Mouse (Mus musculus) cerebellum, postnatal 36 days (tissue): ENCODE data around the gene Rbfox3.
A peak's percentile ranks its signal among the peaks of the same experiment; 100 is the strongest.

Experiments
- DNase-seq, 2 experiments: peaks; one replicate each; pipeline ENCODE4 v3.0.0; 2021 to 2022; ENCODE audit warnings: mixed read lengths in 2 of 2

Rbfox3 gene

DNA sequence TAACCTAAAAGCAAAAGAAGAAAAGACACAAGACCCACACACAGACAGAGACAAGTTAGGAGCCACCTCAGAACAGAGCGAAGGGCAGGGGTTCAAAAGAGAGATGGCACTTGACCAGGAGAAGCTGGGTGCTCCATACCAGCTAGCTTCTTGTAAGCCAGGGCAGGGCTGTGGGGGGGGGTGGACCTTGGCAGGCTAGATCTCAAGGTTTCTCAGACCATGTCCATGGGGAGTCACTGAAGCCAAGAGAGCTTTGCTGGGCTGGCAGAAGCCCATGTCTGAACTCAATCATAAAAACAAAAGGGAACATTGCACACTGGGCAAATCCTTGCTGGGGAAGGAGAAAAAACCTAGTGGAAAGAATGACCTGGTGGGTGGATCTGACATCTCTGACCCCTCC, 327.4 kb downstream of the Rbfox3 start:
- peak; percentile 35 to 38 for DNase-seq

DNA sequence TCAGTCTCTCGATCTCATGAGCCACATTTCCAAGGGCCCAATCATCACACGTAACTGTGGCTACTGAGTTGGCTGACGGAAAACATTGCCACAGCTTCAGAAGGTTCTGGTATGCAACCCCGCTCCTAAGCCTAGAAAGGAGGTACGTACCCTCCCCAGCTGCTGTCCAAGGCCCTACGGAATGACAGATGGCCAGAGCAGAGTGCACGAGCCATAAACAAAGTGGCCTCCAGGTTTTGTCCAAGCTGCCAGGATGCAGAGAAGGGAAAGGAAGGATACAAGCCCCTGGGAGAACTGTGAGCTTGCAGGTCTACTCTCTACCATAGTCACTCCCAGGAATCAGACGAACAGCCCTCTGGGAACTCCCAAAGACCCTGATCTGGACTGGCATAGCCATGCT, 327.8 kb downstream of the Rbfox3 start:
- DNase-seq, result no peak

DNA sequence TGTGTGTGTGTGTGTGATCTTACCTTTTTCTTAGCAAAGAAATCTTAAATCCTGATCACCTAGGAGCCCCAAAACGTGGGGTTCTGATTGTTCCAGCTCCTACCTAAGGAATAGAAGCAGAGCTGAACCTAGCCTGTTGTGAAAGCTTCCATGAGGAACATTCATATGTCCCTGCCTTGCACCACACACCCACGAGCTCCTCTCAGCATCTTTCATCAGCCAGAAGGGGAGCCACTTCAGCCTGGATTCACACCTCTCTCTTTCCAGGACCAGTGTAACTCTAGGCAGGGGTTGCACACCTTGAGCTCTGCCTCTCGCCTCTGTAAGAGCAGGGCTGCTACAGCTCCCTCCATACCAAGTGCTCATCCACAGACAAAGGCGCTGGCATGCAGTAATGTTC, 330.4 kb downstream of the Rbfox3 start:
- no peak for DNase-seq

DNA sequence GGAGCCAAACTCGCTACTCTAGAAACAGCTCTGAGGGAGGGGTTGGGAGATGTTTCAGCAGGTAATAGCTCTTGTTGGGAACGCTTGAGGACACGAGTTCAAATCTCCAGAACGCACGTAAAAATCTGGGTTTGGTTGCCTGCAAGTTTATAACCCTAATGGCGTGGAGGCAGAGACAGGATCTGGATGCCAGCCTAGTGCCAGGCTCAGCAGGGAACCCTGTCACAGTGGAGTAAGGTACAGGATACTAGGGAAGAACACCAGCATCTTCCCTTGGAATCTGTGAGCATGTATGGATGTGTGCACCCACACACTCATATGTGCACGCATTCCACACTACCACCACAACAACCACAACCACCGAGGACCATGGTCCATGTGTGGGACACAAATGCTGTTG, 331.8 kb downstream of the Rbfox3 start:
- peak; percentile 49 to 57 for DNase-seq

DNA sequence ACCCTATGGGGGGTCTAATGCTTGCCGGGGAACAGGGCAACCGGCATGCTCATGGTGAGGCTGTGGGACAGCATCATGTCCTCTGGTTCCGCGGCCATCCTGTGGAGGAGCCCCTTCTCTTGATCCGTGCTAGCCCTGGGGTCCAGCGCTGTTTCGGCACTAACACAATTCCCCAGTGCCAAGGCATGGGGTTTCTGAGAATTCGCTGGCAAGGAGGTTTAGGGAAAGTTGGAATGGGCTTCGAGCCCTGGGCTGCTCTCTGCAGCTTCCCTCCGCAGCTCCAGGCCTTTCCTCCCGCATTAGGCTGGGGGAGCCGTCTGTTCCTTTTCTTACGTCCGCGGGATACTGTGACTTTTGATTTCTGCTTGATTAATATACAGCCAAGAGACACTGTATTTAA, 334.1 kb downstream of the Rbfox3 start:
- DNase-seq, result no peak

DNA sequence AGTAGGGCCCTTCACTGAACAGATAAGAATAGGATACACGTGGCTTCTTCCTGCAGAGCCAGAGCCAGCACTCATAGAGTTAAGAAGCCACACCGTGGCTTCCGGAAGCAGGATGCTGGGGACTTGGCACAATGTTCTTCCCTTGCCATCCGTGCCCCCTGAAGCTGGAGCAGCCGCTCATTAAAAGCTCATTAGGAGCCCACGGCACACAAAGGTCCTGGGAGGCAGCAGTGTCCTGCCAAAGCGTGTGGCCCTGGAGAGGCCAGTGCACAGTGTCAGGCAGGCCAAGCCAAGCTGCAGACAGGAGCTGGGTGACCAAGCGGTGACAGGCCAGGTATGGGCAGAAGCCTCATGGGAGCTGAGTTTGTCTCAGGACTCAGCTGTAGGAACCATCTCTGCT, 334.8 kb downstream of the Rbfox3 start:
- peak; percentile 33 to 41 for DNase-seq

DNA sequence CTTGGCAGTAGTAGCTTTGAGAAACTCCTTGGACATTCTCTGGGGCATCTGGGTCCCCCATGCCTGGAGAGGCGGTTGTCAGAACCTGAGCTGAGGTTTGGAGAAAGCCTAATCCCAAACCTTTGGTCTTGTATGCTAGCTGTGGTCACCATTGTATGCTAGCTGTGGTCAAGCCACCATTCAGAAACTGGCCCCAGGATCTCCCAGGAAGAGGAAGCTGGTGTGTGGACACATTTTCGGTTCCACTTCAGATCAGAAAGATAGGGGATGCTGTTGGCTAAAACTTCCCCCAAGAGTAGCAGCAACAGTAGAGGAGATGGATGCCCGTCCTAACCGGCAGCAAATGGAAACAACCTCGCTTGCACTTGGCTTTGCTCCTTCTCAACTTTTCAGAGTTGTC, 337.0 kb downstream of the Rbfox3 start:
- no peak for DNase-seq

DNA sequence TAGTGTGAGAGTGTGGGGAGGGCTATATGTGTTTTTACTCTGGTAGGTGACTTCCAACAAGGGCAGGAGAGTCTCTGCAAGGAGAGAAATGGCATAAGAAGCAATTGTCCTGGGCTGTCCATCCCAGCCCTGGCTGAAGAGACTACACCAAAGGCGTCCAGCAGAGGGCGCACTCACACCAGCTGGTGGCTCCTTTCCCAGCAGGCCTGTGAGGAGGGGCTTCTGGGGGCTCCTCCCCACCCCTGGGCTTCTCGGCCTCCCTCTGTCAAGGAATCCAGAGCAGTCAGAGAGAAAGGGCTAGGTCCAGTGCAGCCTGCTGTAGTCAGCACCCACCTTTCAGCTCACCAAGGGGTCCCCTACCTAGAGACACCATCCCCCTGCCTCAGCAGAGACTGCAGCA, 337.8 kb downstream of the Rbfox3 start:
- DNase-seq, result peak; percentile 71 to 78

DNA sequence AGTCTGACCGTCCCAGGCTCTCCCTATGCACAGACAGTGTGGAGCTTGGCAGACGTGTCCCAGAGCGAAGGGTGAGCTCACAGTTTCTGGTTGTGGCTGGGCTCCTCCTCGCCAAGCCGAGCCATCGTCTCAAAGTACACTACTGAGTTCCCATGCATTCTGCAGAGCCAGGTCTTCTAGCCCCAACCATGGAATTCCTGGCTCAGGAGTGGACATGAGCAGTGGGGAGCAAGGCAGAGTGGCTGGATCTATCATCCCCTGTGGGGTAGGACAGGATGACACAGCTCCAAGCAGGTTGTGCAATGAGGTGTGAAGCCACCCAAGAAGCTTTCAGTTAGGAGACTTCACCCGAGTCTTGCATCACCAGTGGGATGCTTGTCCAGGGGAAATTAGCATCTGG, 338.4 kb downstream of the Rbfox3 start:
- peak; percentile 33 to 36 for DNase-seq

DNA sequence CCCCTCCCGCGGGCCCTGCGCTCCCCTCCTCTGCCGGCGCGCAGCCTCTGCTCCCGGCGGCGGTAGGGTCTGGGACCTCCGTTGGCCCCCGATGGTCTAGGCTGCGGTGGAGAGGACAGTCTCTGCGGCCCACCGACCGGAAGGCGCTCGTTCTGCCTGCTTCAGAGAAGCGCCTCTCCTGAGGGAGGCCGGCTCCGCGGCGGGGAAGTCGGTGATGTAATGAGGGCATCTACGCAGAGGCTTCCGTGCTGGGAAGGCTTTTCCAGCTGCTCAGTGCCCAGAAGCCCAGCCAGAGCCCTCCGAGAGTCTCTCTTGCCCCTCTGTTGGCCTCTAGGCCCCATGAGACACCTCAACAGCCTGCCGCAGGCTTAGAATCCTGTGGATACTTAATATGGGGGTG, 341.2 kb downstream of the Rbfox3 start:
- no peak for DNase-seq

DNA sequence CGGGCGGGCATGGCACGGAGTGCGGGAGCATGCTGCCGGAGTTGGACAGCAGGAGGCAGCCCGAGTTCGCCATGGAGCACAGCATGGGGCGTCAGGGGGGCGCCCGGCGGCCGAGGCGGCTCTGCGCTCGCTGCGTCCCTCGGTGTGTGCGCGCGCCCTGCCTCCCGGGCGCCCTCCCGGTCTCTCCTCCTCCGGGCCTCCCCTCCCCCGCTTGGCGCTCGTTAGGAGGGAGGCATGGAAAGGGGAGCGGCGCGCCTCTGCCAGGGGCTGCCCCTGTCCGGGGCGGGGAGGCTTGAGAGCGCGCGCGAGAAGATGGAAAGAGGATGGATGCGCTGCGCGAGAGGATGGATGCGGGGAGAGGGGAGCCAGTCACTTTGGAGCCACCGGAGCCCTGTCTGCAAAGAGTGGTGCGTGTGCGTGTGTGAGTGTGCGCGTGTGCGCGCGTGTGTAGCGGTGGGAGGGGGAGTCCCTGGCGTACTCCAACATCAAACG, 341.8 kb downstream of the Rbfox3 start:
- DNase-seq, result no peak

DNA sequence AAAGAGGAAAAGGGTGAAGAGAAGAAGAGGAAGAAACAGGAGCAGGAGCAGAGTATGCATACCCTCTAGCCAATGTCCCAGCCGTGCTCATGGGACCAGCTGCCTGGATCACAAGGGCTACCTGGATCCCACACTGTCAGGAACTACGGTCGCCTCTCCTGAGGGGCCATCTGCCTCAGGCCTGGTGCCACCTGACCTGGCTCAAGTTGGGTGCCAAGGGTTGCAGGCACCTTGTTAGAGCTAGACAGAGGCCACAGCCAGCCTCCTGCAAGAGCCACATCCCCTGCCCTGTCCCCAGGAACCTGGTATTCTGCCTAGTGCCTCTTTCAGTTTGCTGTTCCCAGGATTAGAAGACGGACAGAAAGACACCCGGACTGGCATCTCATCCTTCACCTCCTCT, 347.5 kb downstream of the Rbfox3 start:
- DNase-seq, result peak; percentile 45 to 63

DNA sequence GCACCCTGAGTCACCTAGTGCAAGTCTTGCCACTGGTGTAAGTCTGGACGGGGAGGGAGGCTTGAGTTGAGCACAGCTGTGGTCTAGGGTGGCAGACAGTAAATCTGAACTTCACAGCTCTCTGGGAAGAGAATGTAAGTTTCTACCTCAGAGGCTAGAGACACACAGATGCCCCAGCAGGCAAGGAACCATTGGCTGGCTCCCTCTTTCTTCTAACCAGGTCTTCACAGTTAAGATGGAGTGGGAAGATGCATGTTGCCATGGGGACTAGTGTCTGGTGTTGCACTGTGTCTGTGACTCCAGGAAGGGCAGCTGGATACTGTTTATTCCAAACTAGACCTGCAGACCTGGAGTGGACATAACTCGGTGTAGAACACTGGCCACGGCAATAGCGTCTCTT, 348.6 kb downstream of the Rbfox3 start:
- no peak for DNase-seq

DNA sequence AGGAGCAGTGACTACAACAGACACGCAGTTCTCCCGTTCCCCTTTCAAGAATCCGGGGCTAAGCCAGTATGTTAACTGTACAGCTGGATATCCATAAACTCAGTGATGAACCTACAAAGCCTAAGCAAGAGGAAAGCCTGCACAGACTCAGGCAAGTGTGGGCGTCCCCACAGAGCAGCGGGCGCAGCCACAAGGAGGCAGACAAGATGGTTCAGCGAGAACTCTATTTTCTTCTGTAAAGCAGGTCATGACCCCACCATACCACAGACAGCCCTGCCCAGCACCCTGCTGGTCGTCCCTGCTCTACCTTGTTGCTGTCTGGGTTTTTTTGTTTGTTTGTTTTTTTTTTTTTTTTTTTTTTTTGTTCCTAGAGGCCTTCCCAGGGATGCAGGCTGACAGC, 353.2 kb downstream of the Rbfox3 start:
- no peak for DNase-seq

DNA sequence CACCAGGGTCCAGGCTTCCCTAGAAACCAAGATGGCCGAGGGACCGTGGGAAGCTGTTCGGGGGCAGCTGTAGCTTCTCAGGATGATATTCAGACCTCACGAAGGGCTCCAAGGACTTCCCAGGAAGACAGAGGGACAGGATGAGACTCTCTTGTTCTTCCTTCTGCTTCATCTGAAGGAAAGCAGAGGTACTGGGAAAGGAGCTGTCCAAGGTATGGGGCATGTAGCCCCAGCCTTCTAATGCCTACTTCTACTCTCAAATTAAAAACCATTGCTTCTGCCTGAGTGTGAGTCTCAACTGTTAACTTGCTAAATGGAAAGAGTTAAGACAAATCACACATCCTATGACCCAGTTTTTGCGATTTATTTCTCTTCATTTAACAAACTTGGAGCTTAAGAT, 355.8 kb downstream of the Rbfox3 start:
- no peak for DNase-seq

DNA sequence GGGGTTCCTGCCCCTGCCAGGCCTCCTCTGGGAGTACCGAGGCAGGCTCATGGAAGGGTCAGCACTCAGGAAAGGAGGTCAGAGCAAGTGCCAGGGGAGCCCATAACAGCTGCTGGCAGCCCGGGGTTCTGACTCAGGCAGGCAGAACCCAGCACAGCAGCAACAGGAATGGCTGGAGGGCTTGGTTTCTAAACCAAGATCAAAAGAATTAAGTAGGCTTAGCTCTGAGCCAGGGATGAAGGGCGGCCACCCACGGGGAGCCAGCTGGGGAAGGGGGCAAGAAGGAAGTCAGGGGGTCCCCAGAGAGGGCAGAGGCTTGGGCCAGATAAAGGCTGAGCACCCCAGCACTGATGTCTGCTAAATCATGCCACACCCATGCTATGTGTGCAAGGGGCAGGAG, 356.9 kb downstream of the Rbfox3 start:
- DNase-seq, result no peak

DNA sequence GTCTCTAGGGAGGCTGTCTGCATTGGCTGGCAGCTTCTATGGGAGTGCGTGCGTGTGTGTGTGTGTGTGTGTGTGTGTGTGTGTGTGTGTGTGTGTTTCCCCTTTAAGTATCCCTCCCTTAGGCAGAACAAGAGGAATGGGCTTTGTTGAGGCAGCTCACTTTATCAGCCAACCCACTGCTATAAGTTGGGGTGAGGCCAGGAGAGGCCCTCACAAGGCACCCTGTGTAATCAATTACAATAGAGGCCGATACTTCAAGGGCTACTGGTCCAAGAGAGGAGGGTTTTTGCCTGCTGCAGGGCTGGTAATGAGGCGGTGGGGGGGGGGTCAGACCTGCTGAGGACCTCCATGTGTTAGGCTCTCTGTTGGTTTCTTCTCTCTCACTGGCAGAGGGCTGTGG, 357.5 kb downstream of the Rbfox3 start:
- DNase-seq, result no peak

DNA sequence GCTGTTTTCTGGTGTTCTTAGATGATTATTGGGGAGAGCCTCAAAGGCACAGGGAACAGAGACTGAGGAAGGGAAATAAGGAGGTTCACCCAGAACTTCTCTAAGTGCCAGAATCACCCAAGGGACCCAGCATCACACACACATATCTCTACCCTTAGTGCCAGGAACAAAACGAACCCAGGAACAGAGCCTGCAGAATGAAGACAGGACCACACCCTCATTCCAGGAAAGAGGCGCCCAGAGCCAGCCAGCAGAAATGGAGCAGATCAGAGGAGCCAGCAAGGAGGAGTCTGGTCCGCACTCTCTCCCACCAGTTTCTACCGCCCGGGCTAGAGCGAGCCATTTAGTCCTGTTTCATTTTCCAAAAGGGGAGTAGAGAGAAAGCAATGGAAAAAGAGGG, 358.4 kb downstream of the Rbfox3 start:
- no peak for DNase-seq

DNA sequence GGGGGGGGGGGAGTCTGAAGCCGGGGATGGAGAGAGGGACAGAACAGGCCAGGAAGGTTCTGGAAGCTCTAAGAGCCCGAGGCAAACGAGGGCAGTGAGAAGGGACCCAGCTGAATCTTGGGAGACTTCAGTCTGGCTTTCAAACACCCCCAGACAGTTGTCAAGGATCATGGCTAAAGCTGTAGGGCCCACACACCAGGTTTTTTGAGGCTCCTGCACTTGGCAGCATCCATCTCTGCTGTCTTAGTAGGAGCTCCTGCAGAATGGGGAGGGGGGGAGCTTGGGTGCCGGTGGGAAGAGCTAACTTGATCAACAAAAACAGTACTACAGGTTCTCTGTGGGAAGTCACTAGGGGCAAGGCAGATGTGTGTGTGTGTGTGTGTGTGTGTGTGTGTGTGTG, 358.9 kb downstream of the Rbfox3 start:
- DNase-seq, result no peak

DNA sequence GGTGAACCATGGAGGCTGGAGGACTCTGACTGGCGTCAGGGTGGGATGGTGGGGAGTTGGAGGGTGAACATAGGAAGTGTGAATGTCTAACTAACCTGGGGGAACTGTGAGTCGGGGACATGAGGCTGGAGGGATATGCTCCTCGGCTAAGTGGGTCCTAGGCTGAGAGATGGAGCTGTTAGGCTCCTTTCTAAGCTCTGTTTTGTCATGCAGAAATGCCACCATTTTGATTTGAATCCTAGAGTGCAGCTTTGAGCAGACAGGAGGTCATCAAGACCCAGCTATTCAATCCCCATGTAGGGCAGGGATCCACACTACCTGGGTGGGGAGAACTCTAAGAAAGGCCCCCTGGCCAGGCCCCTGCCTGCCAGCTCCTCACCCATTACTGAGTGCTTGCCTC, 359.7 kb downstream of the Rbfox3 start:
- DNase-seq, result no peak

DNA sequence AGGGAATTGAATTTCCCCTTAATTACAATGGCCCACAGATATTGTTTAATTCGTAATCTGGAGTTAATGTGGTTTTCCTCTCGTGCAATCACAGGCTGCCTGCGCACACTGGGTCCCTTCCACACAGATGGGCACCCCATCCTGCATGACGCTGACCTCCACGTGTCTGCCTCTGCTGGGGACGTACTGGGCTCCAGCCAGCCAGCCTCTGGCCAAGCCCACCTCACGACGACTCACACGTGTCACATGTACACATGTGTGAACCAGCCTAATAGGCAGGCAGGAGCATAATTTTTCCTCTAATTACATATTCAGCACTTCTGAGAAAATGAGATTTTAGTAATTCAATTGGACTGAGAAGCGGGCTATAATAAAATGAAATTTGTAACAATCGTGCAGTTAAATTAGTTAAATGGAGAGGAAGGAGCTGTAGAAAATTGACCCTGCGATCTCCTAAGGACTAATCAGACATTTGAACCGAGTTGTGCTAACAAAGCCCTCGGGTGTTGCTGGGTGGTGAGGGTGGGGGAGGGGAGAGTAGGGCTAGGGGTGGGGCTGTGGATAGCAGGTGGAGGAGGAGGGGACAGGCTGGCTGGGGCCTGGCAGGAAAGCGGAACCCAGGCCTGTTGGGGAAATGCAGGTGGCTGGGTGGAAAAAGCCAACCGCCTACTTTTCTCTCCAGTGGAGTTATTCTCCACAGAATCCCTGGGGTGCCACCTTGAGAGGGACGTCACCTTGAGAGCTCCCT, 360.4 kb downstream of the Rbfox3 start:
- DNase-seq, result no peak

DNA sequence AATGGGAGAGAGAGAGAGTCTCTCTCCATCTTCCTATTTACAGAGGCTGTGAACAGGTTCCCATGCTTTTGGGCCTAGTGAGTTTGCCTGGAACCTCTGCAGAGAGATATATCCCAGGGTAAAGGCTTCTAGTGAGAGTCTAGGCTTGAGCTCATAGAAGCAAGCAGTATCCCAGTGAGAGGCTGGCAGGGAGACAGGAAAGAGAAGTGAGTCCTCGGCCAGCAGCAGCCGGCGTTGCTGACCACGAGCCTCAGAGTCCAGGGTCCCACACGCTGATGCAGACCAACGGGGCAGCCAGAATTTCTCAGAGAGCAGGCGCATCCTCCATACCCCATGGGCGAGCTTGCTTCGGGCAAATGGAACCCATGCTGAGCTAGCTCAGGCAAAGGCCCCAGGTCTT, 363.2 kb downstream of the Rbfox3 start:
- DNase-seq, result peak in 1 of 2 experiments; percentile 48

DNA sequence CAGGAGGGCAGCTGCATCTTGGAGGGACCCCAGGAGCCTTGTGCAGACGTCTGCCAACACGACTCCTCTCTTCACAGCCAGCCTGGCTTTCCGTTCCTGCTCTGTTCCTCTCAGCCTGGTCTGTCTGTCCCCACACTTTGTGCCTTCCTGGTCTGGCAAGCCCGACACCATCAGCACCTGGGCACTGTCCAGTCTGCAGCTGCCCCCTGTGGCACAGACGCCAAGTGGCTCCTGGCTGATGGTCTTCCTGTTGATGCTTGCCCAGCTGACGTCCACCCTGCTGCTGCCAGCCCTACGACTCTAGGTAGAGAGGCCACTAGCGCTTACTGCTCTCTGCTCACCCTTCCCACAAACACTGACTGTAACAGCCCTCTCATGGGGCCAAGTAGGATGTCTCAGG, 365.1 kb downstream of the Rbfox3 start:
- DNase-seq, result no peak

DNA sequence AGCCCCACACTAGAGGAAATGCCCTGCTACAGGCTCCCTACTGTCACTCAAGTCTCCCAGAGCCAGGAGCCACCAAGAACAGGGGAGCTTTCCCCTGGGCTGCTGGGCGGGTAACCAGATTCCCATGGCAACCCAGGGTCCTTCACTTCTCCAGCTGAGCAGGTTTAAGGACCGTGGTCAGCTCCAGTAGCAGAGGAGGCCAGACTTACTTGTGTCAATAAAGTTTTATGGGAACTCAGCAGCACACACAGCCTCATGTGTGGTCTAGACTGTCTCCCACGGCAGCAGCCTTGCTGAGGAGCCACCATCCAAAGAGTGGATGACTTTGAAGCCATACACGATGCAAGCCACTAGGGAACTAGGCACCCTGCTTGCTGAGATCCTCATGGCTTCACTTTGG, 365.7 kb downstream of the Rbfox3 start:
- no peak for DNase-seq

DNA sequence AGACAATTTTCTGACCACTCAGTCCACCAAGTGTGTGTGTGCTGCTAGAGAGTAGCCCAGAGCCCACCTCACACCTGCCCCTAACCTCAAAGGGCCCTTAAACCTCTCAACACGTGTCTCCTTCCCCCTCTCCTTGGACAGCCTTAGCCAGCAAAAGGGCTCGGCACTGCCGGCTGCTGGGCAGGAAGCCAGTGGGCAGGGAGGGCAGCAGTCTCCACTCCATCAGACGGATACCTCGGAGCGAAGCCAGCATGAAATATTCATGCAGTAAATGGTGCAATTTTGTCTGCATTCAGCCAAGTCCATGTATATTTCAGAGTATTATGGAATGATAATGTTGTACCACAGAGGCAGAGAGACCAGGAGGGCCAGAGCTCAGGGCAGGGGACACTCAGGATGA, 366.8 kb downstream of the Rbfox3 start:
- peak; percentile 64 to 75 for DNase-seq
